Mouse (Mus musculus): ENCODE data around the gene Sf3b1. TPM values are rescaled to one million over a fixed set of nuclear protein-coding genes. Genes with fewer than 3 reads are reported as not detected.
"Not testable (repeated sequence)": the region's sequence is repeated elsewhere in the genome, so short reads cannot be mapped to it uniquely, and the experiment has no call there.

The Sf3b1 gene
- polyA plus RNA-seq, 1 experiment from 2014 or later, result 313 TPM

GRCm38 (mm10) chr1:54971687-54972404, 55.4 kb downstream of the Sf3b1 start:
- WGBS, result 83% methylated on average over 5 of the region's 5 CpGs
- TF ChIP-seq CTCF (IDR thresholded peaks at IDR 0.05; ENCODE audit: low read depth), result no peak
- Histone ChIP-seq H3K27me3 (ENCODE audit: insufficient read depth, low read length) (no peaks in the 10 kb centered on the region), H3K9ac (no peak overlapping the region), H3K27ac (ENCODE audit: low read depth) (no peak overlapping the region), H3K9me3 (ENCODE audit: low read depth, low read length) (no peaks in the 10 kb centered on the region; the same call in 1 of the 2 replicates), H3K36me3 (ENCODE audit: insufficient read depth) (no peaks in the 10 kb centered on the region), H3K4me3 (ENCODE audit: low read depth, low read length) (no peak overlapping the region), H3K4me2 (no peak overlapping the region), H3K4me1 (ENCODE audit: insufficient read depth) (no peaks in the 10 kb centered on the region)
- ATAC-seq (ENCODE audit: insufficient read depth) (no peak), DNase-seq (no peak)

DNA sequence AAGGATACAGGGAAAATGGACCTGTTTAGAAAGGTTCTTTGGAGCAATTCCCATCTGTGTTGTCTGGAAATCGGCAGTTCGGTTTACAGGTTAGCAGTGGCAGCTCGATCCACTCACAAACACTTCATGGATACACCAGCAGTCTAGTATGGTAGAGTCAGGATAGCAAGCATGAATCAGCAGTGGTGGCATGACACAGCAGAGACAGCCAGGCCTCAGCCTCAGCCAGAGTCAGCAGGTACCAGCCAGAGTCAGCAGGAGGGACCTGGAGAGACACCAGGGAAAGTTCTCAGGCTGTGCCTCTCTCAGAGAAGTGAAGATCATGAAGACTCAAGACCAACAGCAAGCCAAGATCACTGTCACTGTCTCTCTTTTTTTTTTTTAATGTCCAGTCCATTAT, 60.4 kb downstream of the Sf3b1 start:
- DNase-seq, result no peak
- H3K36me3 ChIP-seq (ENCODE audit: insufficient read depth), result no peaks in the 10 kb centered on the region
- TF ChIP-seq CTCF (IDR thresholded peaks at IDR 0.05; ENCODE audit: low read depth), result no peak
- H3K27me3 ChIP-seq (ENCODE audit: insufficient read depth, low read length), result no peaks in the 10 kb centered on the region
- H3K9me3 ChIP-seq (ENCODE audit: low read depth, low read length), result no peaks in the 10 kb centered on the region; the same call in 1 of the 2 replicates
- H3K4me3 ChIP-seq (ENCODE audit: low read depth, low read length), result no peak overlapping the region
- WGBS, result 83% methylated on average over 3 of the region's 3 CpGs
- no peak overlapping the region for H3K4me2 ChIP-seq
- H3K27ac ChIP-seq (ENCODE audit: low read depth), result no peak overlapping the region
- H3K9ac ChIP-seq, result no peak overlapping the region
- ATAC-seq (ENCODE audit: insufficient read depth), result no peak
- H3K4me1 ChIP-seq (ENCODE audit: insufficient read depth), result no peaks in the 10 kb centered on the region

DNA sequence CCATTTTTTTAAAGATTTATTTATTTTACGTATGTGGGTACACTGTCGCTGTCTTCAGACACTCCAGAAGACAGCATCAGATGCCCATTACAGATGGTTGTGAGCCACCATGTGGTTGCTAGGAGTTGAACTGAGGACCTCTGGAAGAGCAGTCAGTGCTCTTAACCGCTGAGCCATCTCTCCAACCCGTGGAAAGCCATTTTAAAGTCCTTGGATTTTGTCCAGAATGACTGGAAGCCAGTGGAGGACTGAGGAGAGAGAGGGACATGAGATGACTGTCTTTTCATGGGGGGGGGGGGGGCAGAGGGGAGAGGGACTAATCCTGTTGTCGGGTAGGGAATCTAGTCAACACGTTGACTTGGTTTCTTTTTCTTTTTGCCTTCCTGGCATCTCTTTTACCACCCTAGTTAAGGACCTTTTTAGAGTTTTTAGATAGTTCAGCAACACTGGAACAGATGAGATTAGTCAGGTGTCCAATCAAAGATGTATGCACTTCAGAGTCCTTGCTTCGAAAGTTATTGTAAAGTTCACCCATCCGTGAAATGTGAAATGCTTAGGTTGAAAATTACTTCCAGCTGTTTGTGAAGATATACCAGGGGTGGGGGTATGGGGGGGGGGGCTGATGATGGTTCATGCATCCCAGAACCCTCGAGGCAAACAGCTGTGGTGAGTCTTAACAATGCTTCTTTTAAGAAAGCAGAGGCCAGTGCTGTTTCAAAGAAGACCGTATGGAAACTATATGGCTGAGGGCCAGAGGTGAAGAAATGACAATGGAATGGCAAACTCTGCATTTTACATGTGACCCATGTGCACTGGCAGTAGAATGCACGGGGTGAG, 61.9 kb downstream of the Sf3b1 start:
- Histone ChIP-seq H3K36me3 (ENCODE audit: insufficient read depth) (no peaks in the 10 kb centered on the region), H3K27me3 (ENCODE audit: insufficient read depth, low read length) (no peaks in the 10 kb centered on the region), H3K27ac (ENCODE audit: low read depth) (no peak overlapping the region), H3K4me1 (ENCODE audit: insufficient read depth) (no peaks in the 10 kb centered on the region), H3K4me3 (ENCODE audit: low read depth, low read length) (no peak overlapping the region), H3K4me2 (no peak overlapping the region), H3K9me3 (ENCODE audit: low read depth, low read length) (no peaks in the 10 kb centered on the region; the same call in 1 of the 2 replicates), H3K9ac (no peak overlapping the region)
- WGBS, result 60% methylated on average over 11 of the region's 11 CpGs
- DNase-seq (no peak), ATAC-seq (ENCODE audit: insufficient read depth) (no peak)
- TF ChIP-seq CTCF (IDR thresholded peaks at IDR 0.05; ENCODE audit: low read depth), result no peak

GRCm38 (mm10) chr1:54961724-54962123, 65.6 kb downstream of the Sf3b1 start:
- Histone ChIP-seq H3K9ac (no peak overlapping the region), H3K36me3 (ENCODE audit: insufficient read depth) (no peaks in the 10 kb centered on the region), H3K4me1 (ENCODE audit: insufficient read depth) (no peaks in the 10 kb centered on the region), H3K27me3 (ENCODE audit: insufficient read depth, low read length) (no peaks in the 10 kb centered on the region), H3K9me3 (ENCODE audit: low read depth, low read length) (no peaks in the 10 kb centered on the region), H3K27ac (ENCODE audit: low read depth) (no peak overlapping the region), H3K4me3 (ENCODE audit: low read depth, low read length) (no peak overlapping the region), H3K4me2 (no peak overlapping the region)
- DNase-seq (no peak), ATAC-seq (ENCODE audit: insufficient read depth) (no peak)
- TF ChIP-seq CTCF (IDR thresholded peaks at IDR 0.05; ENCODE audit: low read depth), result no peak
- 60% methylated on average over 9 of the region's 9 CpGs for WGBS

- no peak for ATAC-seq (ENCODE audit: insufficient read depth)
Measured at GRCm38 (mm10) chr1:54960613-54961165, 66.6 kb downstream of the Sf3b1 start.

DNA sequence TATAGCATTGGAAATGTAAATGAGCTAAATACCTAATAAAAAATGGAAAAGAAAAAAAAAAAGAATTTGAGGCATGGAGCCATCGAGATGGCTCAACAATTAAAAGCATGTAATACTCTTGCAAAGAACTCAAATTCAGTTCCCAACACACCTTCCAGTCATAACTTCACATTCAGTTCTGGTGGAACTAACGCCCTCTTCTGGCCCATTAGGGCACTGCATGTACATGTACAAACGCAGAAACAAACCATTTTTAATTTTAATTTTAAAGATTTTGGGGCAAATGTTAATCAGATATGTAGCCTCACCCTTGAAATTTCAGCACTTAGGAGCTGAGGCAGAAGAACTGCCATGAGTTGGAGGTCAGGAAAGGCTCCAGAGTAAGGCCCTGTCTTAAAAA, 68.8 kb downstream of the Sf3b1 start:
- no peaks in the 10 kb centered on the region for H3K27me3 ChIP-seq (ENCODE audit: insufficient read depth, low read length)
- ATAC-seq (ENCODE audit: insufficient read depth), result no peak
- 67% methylated on average over 3 of the region's 3 CpGs for WGBS
- H3K36me3 ChIP-seq (ENCODE audit: insufficient read depth), result no peaks in the 10 kb centered on the region
- no peak overlapping the region for H3K9ac ChIP-seq
- no peak overlapping the region for H3K4me3 ChIP-seq (ENCODE audit: low read depth, low read length)
- H3K4me1 ChIP-seq (ENCODE audit: insufficient read depth), result no peaks in the 10 kb centered on the region
- peak; percentile 34 for TF ChIP-seq CTCF (IDR thresholded peaks at IDR 0.05; ENCODE audit: low read depth)
- no peaks in the 10 kb centered on the region for H3K9me3 ChIP-seq (ENCODE audit: low read depth, low read length)
- DNase-seq, result no peak
- H3K27ac ChIP-seq (ENCODE audit: low read depth), result no peak overlapping the region
- no peak overlapping the region for H3K4me2 ChIP-seq

More at GRCm38 (mm10) chr1:54960613-54961165, 66.6 kb downstream of the Sf3b1 start:
- Histone ChIP-seq H3K9me3 (ENCODE audit: low read depth, low read length) (no peaks in the 10 kb centered on the region), H3K4me1 (ENCODE audit: insufficient read depth) (no peaks in the 10 kb centered on the region), H3K27ac (ENCODE audit: low read depth) (no peak overlapping the region), H3K36me3 (ENCODE audit: insufficient read depth) (no peaks in the 10 kb centered on the region), H3K4me2 (no peak overlapping the region), H3K9ac (no peak overlapping the region), H3K4me3 (ENCODE audit: low read depth, low read length) (no peak overlapping the region), H3K27me3 (ENCODE audit: insufficient read depth, low read length) (no peaks in the 10 kb centered on the region)
- TF ChIP-seq CTCF (IDR thresholded peaks at IDR 0.05; ENCODE audit: low read depth), result no peak
- DNase-seq, result no peak
- 49% methylated on average over 9 of the region's 9 CpGs for WGBS

DNA sequence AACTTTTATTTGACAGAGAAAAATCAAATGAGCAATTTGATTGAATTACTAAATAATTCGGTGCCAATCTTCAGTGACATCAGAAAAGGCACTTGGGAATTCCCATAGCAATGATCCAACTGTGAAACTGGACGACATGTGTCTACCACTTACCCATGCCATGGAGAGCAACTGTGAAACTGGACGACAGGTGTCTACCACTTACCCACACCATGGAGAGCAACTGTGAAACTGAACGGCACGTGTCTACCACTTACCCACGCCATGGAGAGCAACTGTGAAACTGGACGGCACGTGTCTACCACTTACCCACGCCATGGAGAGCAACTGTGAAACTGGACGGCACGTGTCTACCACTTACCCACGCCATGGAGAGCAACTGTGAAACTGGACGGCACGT, 70.3 kb downstream of the Sf3b1 start:
- H3K36me3 ChIP-seq (ENCODE audit: insufficient read depth); H3K9ac ChIP-seq; H3K4me2 ChIP-seq; ATAC-seq (ENCODE audit: insufficient read depth); H3K9me3 ChIP-seq (ENCODE audit: low read depth, low read length); H3K4me1 ChIP-seq (ENCODE audit: insufficient read depth); H3K4me3 ChIP-seq (ENCODE audit: low read depth, low read length); H3K27me3 ChIP-seq (ENCODE audit: insufficient read depth, low read length); DNase-seq; H3K27ac ChIP-seq (ENCODE audit: low read depth): not testable (repeated sequence)
- WGBS, result 88% methylated on average over 10 of the region's 14 CpGs

Data from lung, embryonic 14.5 days (tissue).